Mouse (Mus musculus) limb, embryonic 14.5 days (tissue): ENCODE measurements at regions not wholly inside any gene's neighbourhood (a gene's known extent, or its start where the extent isn't known, plus 50 kb on each side); places are given as distances from the start of the nearest gene placed in this dataset.

Source experiments
- ATAC-seq: fragments of 200-750 bp; cut with Nextera tagmentation; 2 replicates; pipeline ENCODE4 v1.8.0; 2017; ENCODE audit warnings: low read depth, moderate number of reproducible peaks, moderate TSS enrichment; ENCODE audit not compliant: low FRiP score
- DNase-seq: peaks from one replicate; pipeline ENCODE4 v3.0.0-alpha.2; 2015; ENCODE audit warnings: low spot score
- H3K27ac ChIP-seq: fragments of 300-500 bp; sonication (generic); replicated peaks from 2 replicates; pipeline ENCODE4 v1.5.1; 2014; ENCODE audit warnings: low read depth, mild to moderate bottlenecking, low read length, moderate library complexity, mixed read lengths
- H3K27me3 ChIP-seq: fragments of 300-500 bp; sonication (generic); 2 replicates; pipeline ENCODE4 v1.6.1; 2014; ENCODE audit warnings: low read length, mixed read lengths; ENCODE audit not compliant: control insufficient read depth, insufficient read depth
- H3K36me3 ChIP-seq: fragments of 300-500 bp; sonication (generic); 2 replicates; pipeline ENCODE4 v1.6.1; 2014; ENCODE audit warnings: mild to moderate bottlenecking, low read length, moderate library complexity, mixed read lengths; ENCODE audit not compliant: control insufficient read depth, insufficient read depth
- H3K4me1 ChIP-seq: fragments of 300-500 bp; sonication (generic); 2 replicates; pipeline ENCODE4 v1.6.1; 2014; ENCODE audit warnings: antibody characterized with exemption, low read length, mixed read lengths; ENCODE audit not compliant: control insufficient read depth, insufficient read depth
- H3K4me2 ChIP-seq: fragments of 300-500 bp; sonication (generic); replicated peaks from 2 replicates; pipeline ENCODE4 v1.6.1; 2014; ENCODE audit warnings: low read depth, mild to moderate bottlenecking, low read length, moderate library complexity; ENCODE audit not compliant: severe bottlenecking
- H3K4me3 ChIP-seq: fragments of 300-500 bp; sonication (generic); replicated peaks from 2 replicates; pipeline ENCODE4 v1.5.1; 2014; ENCODE audit warnings: low read length
- H3K9ac ChIP-seq: fragments of 300-500 bp; sonication (generic); 2 replicates; pipeline ENCODE4 v1.6.1; 2014; ENCODE audit warnings: mild to moderate bottlenecking, low read depth, low read length, moderate library complexity; ENCODE audit not compliant: severe bottlenecking
- H3K9me3 ChIP-seq: fragments of 300-500 bp; sonication (generic); 2 replicates; pipeline ENCODE4 v1.6.1; 2016; ENCODE audit warnings: low read length; ENCODE audit not compliant: control insufficient read depth
- POLR2A ChIP-seq: fragments of 200-500 bp; IDR thresholded peaks from 2 replicates; pipeline ENCODE4 v1.8.0; 2012; ENCODE audit warnings: inconsistent platforms, mild to moderate bottlenecking, moderate library complexity, borderline replicate concordance; ENCODE audit not compliant: insufficient read depth, insufficient read length; ENCODE audit errors: extremely low read depth
- WGBS: fragments of 180-500 bp; shearing (Covaris S2); extraction: QIAGEN DNeasy Blood & Tissue Kit; methylation state at CpG from one replicate; pipeline ENCODE4 v1.1.7; 2014; 5-methylcytosine and 5-hydroxymethylcytosine counted together

DNA sequence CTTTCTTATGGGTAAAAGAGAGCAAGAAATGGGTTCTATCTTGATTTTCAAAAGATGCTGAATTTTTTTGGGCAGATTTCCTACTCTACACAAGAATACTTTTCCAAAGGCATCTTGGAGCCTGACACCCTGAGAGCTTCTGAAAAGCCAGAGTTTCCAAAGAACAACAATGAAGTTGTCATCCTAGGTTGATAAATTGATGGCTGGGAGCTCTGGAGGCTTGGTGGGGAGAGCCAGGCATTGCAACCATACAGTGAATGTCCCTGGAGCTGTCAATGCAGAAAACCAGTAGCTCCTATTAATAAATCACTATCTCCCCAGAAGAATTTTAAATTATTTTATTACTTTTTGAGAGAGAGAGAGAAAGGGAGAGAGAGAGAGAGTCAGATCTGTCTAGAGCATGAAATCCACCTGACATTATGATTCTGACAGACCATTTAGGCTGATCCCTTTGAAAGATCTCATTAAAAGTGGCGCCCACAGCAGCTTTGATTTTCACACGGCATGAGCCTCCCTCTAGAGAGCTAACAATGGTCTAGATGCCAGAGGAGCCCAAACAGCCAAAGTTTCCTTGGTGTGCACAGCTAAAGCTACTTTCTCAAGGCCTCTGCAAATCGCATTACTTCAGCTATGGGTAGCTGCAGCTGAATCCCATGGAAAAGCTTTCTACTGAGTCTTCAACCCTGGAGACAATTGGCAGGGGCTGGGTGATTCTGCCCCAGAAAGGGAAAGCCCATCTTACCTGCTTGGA lies 395.4 kb downstream of the Mllt3 start:
- Histone ChIP-seq H3K27me3 (no peaks in the 10 kb centered on the region), H3K36me3 (no peaks in the 10 kb centered on the region), H3K4me3 (no peak overlapping the region), H3K9ac (no peak overlapping the region), H3K27ac (no peak overlapping the region), H3K4me1 (peaks cover 3% of the 10 kb centered on the region; the same call in 1 of the 2 replicates), H3K9me3 (no peaks in the 10 kb centered on the region), H3K4me2 (no peak overlapping the region)
- TF ChIP-seq POLR2A, result no peak
- DNase-seq, result no peak
- WGBS, result 50% methylated on average over 3 of the region's 3 CpGs
- no peak for ATAC-seq

DNA sequence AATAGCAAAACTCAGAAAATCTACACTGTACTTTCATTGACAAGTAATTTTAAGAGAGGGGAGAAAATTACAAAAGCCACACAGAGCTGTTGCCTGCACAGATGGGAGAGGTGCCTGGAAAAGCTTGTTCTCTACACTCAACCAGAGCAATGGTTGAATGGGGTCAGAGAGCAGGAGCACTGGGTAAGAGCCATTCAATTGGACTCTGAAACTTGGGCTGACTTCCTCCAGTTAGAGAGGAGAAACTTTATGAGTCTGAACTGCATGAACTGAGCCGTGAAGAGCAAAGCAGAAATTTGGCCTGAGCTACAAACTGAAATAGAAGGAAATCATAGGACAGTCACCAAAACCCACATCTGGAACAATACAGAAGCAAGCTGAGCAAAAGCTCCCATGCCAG lies 380.8 kb upstream of the Slc24a2 start:
- ATAC-seq (no peak), DNase-seq (no peak)
- Histone ChIP-seq H3K9me3 (no peaks in the 10 kb centered on the region), H3K27me3 (no peaks in the 10 kb centered on the region), H3K4me3 (no peak overlapping the region), H3K27ac (no peak overlapping the region), H3K9ac (no peak overlapping the region), H3K36me3 (no peaks in the 10 kb centered on the region), H3K4me1 (no peaks in the 10 kb centered on the region), H3K4me2 (no peak overlapping the region)
- 63% methylated on average over 1 of the region's 1 CpGs for WGBS
- no peak for TF ChIP-seq POLR2A

DNA sequence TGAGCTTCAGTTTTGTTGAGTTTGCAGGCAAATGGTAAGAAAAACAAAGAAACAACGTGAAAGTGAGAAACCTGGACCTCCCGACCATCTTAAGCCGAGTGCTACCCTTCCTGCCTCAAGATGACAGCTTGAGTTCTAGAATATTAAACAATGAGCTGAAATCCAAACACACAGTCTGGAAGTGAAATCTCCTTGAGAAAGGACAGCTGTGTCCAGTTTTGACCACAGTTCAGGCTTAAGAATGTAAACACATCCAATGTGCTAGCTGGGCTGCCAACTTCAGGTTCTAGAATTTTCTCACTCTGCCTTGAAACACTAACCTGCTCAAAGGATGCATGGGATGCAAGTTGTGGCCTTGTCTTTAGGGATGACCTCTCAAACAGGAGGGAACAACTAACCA lies 363.4 kb upstream of the Slc24a2 start:
- ATAC-seq, result no peak
- Histone ChIP-seq H3K9ac (no peak overlapping the region), H3K4me2 (no peak overlapping the region), H3K4me1 (0 out of 2 replicates have a peak, but pooled peaks cover 3% of the 10 kb centered on the region), H3K4me3 (no peak overlapping the region), H3K27ac (no peak overlapping the region), H3K36me3 (no peaks in the 10 kb centered on the region), H3K27me3 (no peaks in the 10 kb centered on the region), H3K9me3 (no peaks in the 10 kb centered on the region)
- 78% methylated on average over 3 of the region's 3 CpGs for WGBS
- DNase-seq, result no peak
- TF ChIP-seq POLR2A, result no peak

DNA sequence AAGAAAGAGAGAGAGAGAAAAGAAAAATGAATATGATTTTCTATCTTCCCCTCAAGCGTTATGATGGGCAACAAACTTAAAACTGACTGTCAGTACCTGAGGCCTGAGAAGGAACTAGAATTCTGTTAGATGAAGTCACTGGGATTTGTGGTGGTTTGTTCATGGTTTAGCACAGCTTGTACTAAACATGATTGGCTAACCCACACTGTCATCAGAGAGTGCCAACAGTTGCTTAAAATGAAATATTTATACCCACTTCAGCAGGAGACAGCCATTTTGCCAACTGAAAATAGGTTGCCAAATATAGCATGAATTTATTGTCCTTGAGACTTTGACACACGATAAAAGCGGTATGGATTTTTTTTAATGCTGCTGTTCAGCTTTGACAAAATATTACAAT lies 360.5 kb upstream of the Slc24a2 start:
- Histone ChIP-seq H3K9ac (no peak overlapping the region), H3K4me2 (no peak overlapping the region), H3K4me3 (no peak overlapping the region), H3K9me3 (no peaks in the 10 kb centered on the region), H3K27me3 (no peaks in the 10 kb centered on the region), H3K27ac (no peak overlapping the region), H3K36me3 (no peaks in the 10 kb centered on the region), H3K4me1 (0 out of 2 replicates have a peak, but pooled peaks cover 3% of the 10 kb centered on the region)
- DNase-seq (no peak), ATAC-seq (no peak)
- no peak for TF ChIP-seq POLR2A
- 83% methylated on average over 3 of the region's 3 CpGs for WGBS

DNA sequence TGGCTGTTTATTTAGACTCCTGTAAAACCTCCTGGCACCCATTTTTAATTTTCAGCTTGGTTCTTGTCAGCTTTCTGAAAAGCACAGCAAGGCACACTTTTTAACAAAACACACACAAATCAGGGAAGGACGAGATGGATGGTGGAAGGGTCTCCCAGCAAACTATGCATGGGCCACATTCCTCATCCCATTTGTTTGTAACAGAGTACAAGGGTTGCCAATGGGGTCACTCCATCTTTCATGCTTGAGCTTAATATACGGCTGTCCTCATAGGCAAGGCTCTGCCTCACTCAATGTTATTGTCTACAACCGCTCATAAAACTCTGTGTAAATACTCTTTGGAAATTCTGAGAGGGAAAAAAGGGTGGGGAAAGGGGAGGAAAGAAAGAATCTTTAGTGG lies 347.9 kb upstream of the Slc24a2 start:
- no peaks in the 10 kb centered on the region for H3K27me3 ChIP-seq
- H3K4me3 ChIP-seq, result no peak overlapping the region
- H3K9me3 ChIP-seq, result no peaks in the 10 kb centered on the region
- H3K4me1 ChIP-seq, result no peaks in the 10 kb centered on the region
- ATAC-seq, result no peak
- 43% methylated on average over 3 of the region's 3 CpGs for WGBS
- TF ChIP-seq POLR2A, result no peak
- no peak overlapping the region for H3K27ac ChIP-seq
- H3K4me2 ChIP-seq, result no peak overlapping the region
- H3K36me3 ChIP-seq, result no peaks in the 10 kb centered on the region
- no peak overlapping the region for H3K9ac ChIP-seq
- DNase-seq, result no peak
